Mouse (Mus musculus) heart, embryonic 16.5 days (tissue): ENCODE results near the gene Actn1. TPM values are rescaled to one million over a fixed set of nuclear protein-coding genes. Genes with fewer than 3 reads are reported as not detected.
A peak's percentile ranks its signal among the peaks of the same experiment; 100 is the strongest.

Experiments
- ATAC-seq: fragments of 200-750 bp; cut with Nextera tagmentation; replicated peaks from 2 replicates; pipeline ENCODE4 v1.8.0; 2017; ENCODE audit warnings: moderate number of reproducible peaks; ENCODE audit not compliant: insufficient read depth, low FRiP score; ENCODE audit errors: extremely low read depth
- H3K27ac ChIP-seq: fragments of 300-500 bp; sonication (generic); 2 replicates; pipeline ENCODE4 v1.5.1; 2014; ENCODE audit warnings: mild to moderate bottlenecking, low read length, control low read depth, moderate library complexity
- H3K27me3 ChIP-seq: fragments of 300-500 bp; sonication (generic); 2 replicates; pipeline ENCODE4 v1.6.1; 2014; ENCODE audit warnings: low read length, mixed read lengths; ENCODE audit not compliant: control insufficient read depth, insufficient read depth
- H3K36me3 ChIP-seq: fragments of 300-500 bp; sonication (generic); 2 replicates; pipeline ENCODE4 v1.6.1; 2014; ENCODE audit not compliant: control insufficient read depth, insufficient read depth
- H3K4me1 ChIP-seq: fragments of 300-500 bp; sonication (generic); 2 replicates; pipeline ENCODE4 v1.6.1; 2014; ENCODE audit warnings: low read length, mixed read lengths; ENCODE audit not compliant: control insufficient read depth, insufficient read depth
- H3K4me2 ChIP-seq: fragments of 300-500 bp; sonication (generic); 2 replicates; pipeline ENCODE4 v1.6.1; 2014; ENCODE audit warnings: low read depth, mild to moderate bottlenecking, control low read depth, low read length
- H3K4me3 ChIP-seq: fragments of 300-500 bp; sonication (generic); 2 replicates; pipeline ENCODE4 v1.5.1; 2014; ENCODE audit warnings: mild to moderate bottlenecking, control low read depth, low read length
- H3K9ac ChIP-seq: fragments of 300-500 bp; sonication (generic); 2 replicates; pipeline ENCODE4 v1.6.1; 2014; ENCODE audit warnings: low read length, control low read depth
- H3K9me3 ChIP-seq: fragments of 300-500 bp; sonication (generic); replicated peaks from 2 replicates; pipeline ENCODE4 v1.6.1; 2016; ENCODE audit warnings: low read length; ENCODE audit not compliant: control insufficient read depth
- WGBS: fragments of 180-500 bp; shearing (Covaris S2); extraction: QIAGEN DNeasy Blood & Tissue Kit; methylation state at CpG from one replicate; pipeline ENCODE4 v1.1.7; 2014; 5-methylcytosine and 5-hydroxymethylcytosine counted together
- polyA plus RNA-seq: library from polyadenylated mRNA; unstranded; fragments of >200 nt; fragmentation: Nextera tagmentation; extraction: Ambion mirVana; gene quantifications from 2 replicates; pipeline ENCODE4 v1.2.1, GENCODE M21; 2015

Actn1 gene
- polyA plus RNA-seq, 1 experiment from 2014 or later = 31.0 TPM

DNA sequence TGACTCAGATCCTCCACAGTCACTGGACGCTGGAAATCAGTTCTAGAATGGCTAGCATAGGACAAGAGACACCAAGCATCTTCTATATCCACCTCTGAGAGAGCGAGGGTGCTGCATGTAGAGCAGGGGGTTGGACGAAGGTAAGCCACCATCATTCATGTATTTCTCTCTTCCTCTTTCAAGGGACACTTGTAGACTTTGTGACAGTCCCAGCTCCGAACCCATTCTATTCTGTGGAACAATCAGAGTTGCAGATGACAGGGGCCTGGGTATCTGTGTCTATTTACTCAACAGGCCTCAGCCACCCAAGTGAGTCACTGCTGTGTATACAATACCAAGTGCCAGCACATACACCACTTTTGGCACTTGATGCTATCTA lies 27.3 kb downstream of the Actn1 start:
- no peak overlapping the region for H3K27ac ChIP-seq
- peaks cover 7% of the 10 kb centered on the region for H3K9me3 ChIP-seq
- H3K4me2 ChIP-seq = no peak overlapping the region
- no peaks in the 10 kb centered on the region for H3K27me3 ChIP-seq
- H3K4me1 ChIP-seq = peaks cover 50% of the 10 kb centered on the region
- no peak overlapping the region for H3K4me3 ChIP-seq
- no peak overlapping the region for H3K9ac ChIP-seq
- no peaks in the 10 kb centered on the region for H3K36me3 ChIP-seq
- 83% methylated on average over 4 of the region's 4 CpGs for WGBS
- ATAC-seq = no peak

DNA sequence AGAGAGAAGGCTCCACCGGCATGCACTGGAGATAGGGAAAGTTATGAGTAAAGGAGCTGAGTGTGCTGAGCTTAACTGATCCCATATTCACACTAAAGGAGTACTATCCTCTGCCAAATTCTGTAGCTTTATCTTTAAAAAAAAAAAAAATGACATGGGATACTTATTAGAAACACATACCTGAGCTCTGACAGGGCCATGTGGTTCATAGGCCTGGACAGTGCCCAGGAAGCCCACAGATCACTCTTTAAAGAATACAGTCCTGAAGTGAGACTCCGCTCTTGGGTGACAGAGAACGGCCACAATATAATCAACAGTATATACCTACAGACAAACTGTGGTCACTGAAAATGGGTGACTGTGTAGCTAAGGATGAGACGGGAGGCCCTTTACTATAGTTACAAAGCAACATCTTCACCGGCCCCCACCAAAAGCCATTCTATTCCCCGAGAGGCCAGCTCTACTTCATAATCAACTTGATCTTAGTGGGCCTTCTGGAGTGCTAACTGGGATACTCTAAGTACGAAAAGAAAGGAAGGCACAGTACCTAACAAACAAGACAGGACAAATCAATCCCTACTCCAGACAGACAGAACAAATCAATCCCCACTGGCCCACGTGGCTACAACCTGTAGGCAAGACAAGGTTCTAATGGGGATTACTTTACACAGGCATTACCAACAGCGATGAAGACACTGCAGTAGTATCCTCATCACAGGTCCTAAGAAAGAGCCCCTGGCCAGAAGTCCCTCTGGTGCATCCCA lies 27.9 kb downstream of the Actn1 start:
- Histone ChIP-seq H3K4me1 (peaks cover 52% of the 10 kb centered on the region), H3K4me3 (no peak overlapping the region)

DNA sequence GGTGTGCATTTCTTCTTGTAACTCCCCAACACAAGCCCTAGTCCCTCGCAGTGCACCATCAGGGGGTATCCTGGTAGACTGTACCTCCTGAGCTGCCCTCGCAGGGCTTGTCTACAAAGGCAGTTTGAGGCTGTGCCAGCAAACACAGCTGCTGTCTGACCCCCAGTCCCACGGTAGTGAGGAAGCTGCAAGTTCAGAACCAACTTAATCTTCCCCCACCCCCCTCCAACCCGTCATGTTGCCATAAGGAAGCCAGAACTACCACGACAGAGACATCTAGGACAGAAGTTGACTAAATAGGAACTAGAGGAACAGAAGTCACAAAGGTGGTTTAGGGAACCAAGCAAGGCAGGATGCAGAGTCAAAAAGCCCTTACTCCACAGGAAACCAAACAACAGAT lies 28.9 kb downstream of the Actn1 start:
- Histone ChIP-seq H3K4me2 (peak overlapping the region; percentile 51), H3K36me3 (no peaks in the 10 kb centered on the region), H3K9ac (peak overlapping the region; percentile 57), H3K27ac (peak overlapping the region; percentile 96), H3K27me3 (no peaks in the 10 kb centered on the region), H3K4me3 (no peak overlapping the region), H3K4me1 (peaks cover 60% of the 10 kb centered on the region), H3K9me3 (peaks cover 7% of the 10 kb centered on the region)
- ATAC-seq = no peak
- 15% methylated on average over 5 of the region's 5 CpGs for WGBS

More for the DNA sequence above, 27.9 kb downstream of the Actn1 start:
- Histone ChIP-seq H3K27ac (peak overlapping the region; percentile 96), H3K9me3 (peaks cover 7% of the 10 kb centered on the region), H3K36me3 (no peaks in the 10 kb centered on the region), H3K9ac (no peak overlapping the region), H3K27me3 (no peaks in the 10 kb centered on the region), H3K4me2 (no peak overlapping the region)
- ATAC-seq = no peak
- 72% methylated on average over 9 of the region's 9 CpGs for WGBS

DNA sequence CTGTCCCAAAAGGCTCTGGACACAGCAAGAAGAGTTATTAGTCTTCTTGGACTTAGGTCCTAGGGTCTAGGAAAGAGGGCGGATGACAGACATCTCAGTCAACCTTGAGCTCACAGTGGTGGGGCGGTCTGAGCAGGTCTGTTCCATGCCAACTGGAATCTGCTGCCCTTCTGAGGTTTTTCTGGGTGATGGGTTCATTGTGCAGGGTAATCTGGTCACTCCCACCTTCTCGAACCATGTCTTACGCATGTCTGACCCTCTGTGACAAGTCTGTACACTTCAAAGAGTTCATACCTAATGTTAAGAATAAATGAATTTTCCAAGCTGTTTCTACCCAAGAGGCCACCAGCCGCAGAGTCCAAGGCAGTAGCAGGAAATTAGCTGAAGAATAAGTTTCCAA lies 29.3 kb downstream of the Actn1 start:
- Histone ChIP-seq H3K9me3 (peaks cover 7% of the 10 kb centered on the region), H3K4me1 (peaks cover 65% of the 10 kb centered on the region), H3K4me3 (no peak overlapping the region), H3K27ac (peak overlapping the region; percentile 96), H3K36me3 (no peaks in the 10 kb centered on the region), H3K4me2 (peak overlapping the region; percentile 51), H3K9ac (peak overlapping the region; percentile 57), H3K27me3 (no peaks in the 10 kb centered on the region)
- WGBS = 57% methylated on average over 5 of the region's 5 CpGs
- no peak for ATAC-seq

DNA sequence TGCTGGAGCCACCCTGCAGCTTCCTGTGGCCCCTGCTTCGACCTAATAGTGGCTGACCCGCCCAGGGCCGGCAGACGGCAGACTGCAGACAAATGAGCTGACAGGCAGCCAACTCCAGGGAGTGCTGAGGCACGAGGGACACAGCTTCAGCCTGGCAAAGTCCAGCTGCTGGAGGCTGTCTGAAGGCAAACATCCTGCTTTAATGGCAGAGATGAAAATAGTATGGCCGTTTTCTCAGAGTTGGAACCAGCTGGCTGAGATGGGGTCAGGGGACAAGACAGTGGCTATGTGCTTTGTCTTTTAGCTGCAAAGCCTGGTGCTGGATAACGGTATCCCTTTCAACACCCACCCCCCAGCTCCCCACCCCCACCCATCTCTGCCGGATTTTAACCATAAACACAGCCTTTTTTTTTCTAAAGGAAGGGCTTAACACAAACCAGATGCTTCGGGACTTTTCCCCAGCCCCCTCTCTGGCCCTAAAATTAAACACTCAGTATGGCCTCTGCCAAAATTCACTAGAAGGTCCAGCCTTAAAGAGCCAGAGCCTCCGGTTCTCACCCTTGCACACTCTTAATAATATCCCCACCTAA lies 30.0 kb downstream of the Actn1 start:
- Histone ChIP-seq H3K4me3 (peak overlapping the region; percentile 4; the same call in 1 of the 2 replicates), H3K4me1 (peaks cover 71% of the 10 kb centered on the region), H3K36me3 (no peaks in the 10 kb centered on the region), H3K27ac (peak overlapping the region; percentile 96), H3K27me3 (no peaks in the 10 kb centered on the region), H3K4me2 (peak overlapping the region; percentile 51), H3K9me3 (peaks cover 7% of the 10 kb centered on the region), H3K9ac (peak overlapping the region; percentile 55)
- peak; percentile 87 for ATAC-seq
- WGBS = under 1% methylated on average over 10 of the region's 10 CpGs

DNA sequence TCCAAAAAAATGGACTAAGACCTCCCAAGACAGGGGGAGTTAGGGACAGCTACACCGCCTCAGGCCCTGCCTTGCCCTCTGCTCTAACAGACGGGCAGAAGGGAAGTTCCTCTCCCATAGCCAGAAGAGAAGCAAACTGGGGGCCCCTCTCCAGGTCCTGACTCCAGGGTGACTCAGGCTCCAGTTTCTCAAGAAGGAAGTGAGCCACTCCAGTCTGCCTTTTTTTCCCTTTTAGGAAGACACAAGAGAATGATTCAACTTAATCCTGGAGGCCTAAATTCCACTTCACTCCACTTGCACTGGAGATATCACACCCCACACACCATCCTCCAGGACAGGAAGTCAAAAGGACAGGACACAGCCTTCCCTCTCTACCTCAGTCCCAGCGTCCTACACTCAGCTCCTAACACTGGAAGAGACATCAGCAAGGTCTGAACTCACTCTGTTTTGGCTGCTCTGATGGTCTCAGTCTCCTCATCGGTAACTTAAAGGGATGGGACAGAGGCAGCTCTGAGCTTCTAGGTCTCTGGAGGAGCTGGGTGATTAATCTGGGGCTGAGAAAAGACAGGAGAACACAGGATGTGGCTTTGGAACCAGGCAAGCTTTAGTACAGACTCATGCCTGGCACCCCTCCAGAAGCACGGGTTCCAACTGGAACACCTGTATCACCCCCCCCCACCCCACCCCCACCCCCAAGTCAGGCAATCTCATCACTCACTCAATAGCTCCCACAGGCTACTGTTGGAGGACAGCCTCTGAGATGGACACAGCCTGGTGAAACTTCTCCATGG lies 31.0 kb downstream of the Actn1 start:
- peak overlapping the region; percentile 53 for H3K9ac ChIP-seq
- H3K27me3 ChIP-seq = no peaks in the 10 kb centered on the region
- no peak for ATAC-seq
- WGBS = 28% methylated on average over 5 of the region's 5 CpGs
- H3K4me2 ChIP-seq = peak overlapping the region; percentile 51
- no peak overlapping the region for H3K4me3 ChIP-seq
- H3K9me3 ChIP-seq = peaks cover 6% of the 10 kb centered on the region
- H3K27ac ChIP-seq = peak overlapping the region; percentile 96
- peaks cover 79% of the 10 kb centered on the region for H3K4me1 ChIP-seq
- H3K36me3 ChIP-seq = no peaks in the 10 kb centered on the region

DNA sequence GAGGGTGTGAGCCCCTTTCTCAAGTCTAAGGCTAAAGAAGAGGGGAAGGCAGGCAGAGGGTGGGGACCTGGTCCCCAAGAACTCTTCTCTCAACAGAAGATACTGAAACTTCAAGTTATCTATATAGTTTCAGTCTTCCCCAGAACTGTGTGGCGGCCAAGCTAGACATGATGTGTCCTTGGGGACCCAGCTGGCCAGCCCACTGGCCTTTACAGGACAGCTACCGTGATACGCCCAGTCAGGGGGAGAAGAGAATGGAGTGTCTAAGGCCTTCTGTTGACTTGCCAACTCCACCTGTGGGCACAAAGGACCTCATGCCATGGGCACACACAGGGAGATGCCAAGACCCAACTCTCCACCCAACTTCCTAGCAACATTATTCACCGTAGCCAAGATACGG lies 31.8 kb downstream of the Actn1 start:
- ATAC-seq = no peak
- no peaks in the 10 kb centered on the region for H3K36me3 ChIP-seq
- no peak overlapping the region for H3K4me2 ChIP-seq
- no peaks in the 10 kb centered on the region for H3K27me3 ChIP-seq
- peak overlapping the region; percentile 96 for H3K27ac ChIP-seq
- 0 out of 2 replicates have a peak overlapping the region, but pooled peaks have one; percentile 16 for H3K9ac ChIP-seq
- peaks cover 87% of the 10 kb centered on the region for H3K4me1 ChIP-seq
- 60% methylated on average over 5 of the region's 5 CpGs for WGBS
- H3K4me3 ChIP-seq = no peak overlapping the region
- no peaks in the 10 kb centered on the region for H3K9me3 ChIP-seq

DNA sequence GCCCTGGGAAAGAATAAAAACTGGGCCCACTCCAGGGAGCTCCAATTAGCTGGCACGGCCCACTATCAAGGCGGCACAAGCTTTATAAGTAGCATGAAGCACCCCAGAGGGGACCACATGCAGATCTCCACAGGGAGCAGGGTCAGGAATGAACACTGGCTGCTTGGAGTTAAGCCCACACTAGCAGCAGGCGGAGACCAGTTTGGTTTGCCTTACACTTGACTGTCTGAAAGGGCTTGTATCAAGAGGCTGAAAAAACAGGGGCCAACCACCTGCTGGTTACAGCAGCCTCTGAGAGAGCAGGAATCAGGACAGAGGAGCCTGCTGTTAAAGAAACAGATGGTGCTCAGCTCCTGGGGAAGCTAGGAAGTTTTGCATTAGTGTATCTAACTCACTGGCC lies 32.3 kb downstream of the Actn1 start:
- H3K4me3 ChIP-seq = no peak overlapping the region
- peak overlapping the region; percentile 96 for H3K27ac ChIP-seq
- H3K4me2 ChIP-seq = no peak overlapping the region
- WGBS = 19% methylated on average over 3 of the region's 3 CpGs
- H3K9ac ChIP-seq = 0 out of 2 replicates have a peak overlapping the region, but pooled peaks have one; percentile 16
- no peaks in the 10 kb centered on the region for H3K9me3 ChIP-seq
- 0 out of 2 replicates have a peak, but pooled peaks have one; percentile 7 for ATAC-seq
- no peaks in the 10 kb centered on the region for H3K27me3 ChIP-seq
- peaks cover 92% of the 10 kb centered on the region for H3K4me1 ChIP-seq
- no peaks in the 10 kb centered on the region for H3K36me3 ChIP-seq
